Mouse (Mus musculus): Measurements from ENCODE around the gene Tspan11.

DNA sequence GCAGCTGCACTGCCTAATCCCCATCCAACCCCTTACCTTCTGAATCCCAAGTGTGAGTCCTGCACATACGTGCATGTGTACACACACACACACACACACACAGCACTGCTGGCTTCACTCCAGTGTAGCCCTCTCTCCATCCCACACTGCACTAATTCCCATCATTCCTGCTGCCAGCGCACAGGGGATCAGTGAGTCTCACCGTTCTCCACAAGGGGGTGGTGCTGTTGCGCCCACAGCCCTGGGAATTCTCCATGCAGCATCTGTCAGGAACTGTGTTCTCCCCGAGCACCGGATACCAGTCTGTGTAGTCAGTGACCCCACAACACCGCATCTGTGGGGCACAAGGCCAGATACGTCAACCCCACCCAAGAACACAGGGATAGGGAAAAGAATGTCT is 78.1 kb downstream of the Tspan11 start:
- TF ChIP-seq CTCF (IDR thresholded peaks at IDR 0.05; ENCODE audit: borderline replicate concordance, control insufficient read depth, extremely low read depth, insufficient read depth, low read length, poor library complexity): no peak
- TF ChIP-seq POLR2A (IDR thresholded peaks at IDR 0.05; ENCODE audit: control insufficient read depth, extremely low read depth, insufficient read depth, low read length, poor library complexity): no peak

Data from thymus, adult 2 months (tissue).